Mouse (Mus musculus): ENCODE measurements around the gene Olfr214.
A peak's percentile ranks its signal among the peaks of the same experiment; 100 is the strongest.
"Not testable (repeated sequence)": the region's sequence is repeated elsewhere in the genome, so short reads cannot be mapped to it uniquely, and the experiment has no call there.

Gene Olfr214

DNA sequence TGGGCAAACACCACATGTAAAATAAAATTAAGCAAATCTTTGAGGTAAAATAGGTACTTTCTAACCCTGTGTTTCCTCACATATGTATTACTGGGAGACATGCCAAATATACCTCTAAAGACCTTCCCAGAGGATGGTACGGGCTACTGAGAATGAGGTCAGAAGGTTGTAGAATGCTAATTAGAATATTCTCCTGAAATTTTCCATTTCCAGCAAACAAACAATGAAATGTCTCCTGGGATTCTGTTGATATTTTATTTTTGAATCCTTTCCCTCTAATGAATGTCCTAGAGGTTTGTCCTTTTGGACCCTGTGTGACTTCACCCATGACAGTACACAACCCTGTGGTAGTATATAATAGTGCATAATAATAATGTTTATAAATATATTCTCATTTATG is at the start of gene Olfr214:
Gene Olfr214 (plus strand): TSS at position 301 of the 400 bp plus-strand sequence.
- no peak for DNase-seq (ENCODE audit: low spot score in 2 of 2)

DNA sequence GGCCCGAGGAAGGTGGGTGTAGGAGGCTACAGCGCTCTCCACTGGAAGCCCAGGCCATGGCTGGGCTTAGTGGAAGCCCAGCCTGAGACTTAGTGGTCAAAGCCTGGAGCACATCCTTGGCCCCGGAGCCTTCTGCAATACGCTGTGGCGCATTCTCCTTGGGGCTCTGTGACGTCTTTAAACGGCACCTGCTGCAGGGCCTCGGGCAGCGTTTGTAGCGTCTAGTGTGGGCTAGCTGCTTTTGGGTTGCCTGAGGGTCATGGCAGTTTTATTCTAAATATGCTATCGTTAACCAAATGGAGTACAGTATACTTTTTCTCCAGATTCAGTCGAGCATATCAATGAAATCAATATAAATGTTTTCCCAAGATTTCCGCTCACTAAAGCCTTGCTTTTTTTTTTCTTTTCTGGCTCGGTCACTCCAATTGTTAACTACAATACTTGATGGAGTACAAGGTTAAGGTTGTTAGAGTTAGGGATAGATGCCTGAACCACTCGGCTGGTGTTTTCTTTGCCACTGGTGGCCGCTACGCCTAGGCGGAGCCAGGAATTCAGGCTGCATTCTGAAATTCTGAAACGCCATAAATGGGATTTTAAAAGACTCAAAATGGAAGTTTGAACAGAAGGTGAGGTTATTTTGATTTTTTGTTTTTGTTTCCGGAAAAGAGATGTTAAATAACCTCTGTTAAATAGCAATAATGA is 47.6 kb upstream of the Olfr214 start, which contains the start of gene Olfr212:
Gene Olfr212 (plus strand): TSS at position 215 of the 702 bp plus-strand sequence.
- not testable (repeated sequence) for DNase-seq (ENCODE audit: low spot score in 2 of 2)

DNA sequence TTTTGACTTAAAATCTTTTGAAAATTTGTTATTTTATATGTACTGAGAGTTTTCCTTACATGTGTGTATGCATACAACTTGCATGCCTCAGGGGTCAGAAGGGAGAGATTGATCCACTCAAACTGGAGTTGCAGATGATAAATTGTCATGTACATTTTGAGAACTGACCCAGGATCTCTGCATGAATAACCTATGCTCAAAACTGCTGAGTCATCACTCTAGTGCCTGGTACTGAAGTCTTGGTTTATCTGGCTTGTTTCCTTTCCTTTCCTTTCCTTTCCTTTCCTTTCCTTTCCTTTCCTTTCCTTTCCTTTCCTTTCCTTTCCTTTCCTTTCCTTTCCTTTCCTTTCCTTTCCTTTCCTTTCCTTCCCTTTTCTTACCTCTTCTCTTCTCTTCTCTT is 39.2 kb upstream of the Olfr214 start:
- DNase-seq (ENCODE audit: low spot score in 2 of 2) = no peak

DNA sequence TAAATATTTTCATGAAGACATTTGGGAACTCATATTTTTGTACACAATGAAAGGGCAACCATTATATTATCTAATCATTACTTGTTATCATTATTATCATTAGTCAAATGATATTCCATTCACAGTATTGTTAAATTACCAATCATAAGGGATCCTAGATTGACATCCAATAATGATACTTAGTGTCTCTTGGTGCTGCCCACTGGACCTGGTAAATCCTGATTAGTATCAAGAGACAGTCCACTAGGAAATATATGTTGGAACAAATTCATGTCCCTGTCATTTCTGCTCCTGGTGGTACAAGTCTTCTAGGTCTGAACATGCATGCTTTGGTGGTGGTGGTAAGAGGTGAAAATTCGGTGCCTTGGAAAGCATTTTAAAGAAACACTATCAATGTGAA is 15.9 kb upstream of the Olfr214 start, which contains the start of gene Olfr213:
Gene Olfr213 (plus strand): TSS at position 301 of the 400 bp plus-strand sequence.
- no peak for DNase-seq (ENCODE audit: low spot score in 2 of 2)

DNA sequence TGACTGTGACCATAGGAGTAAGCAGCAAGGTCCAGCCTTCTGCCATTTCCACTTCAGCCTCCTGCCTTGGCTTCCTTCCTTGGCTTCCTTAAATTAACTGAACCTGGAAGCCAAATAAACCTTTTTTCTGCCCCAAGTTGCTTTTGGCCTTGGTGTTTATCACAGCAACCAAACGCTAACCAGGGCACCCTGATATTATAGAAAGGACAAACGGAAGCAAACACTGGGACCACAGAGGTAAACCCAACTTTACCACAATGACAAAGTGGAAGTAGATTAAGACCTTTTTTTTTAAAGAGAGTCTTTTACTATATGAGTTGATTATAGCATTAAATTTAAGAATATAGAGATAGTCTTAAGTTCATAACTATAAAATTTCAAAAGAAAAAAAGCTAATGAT is 11.5 kb upstream of the Olfr214 start:
- no peak for DNase-seq (ENCODE audit: low spot score in 2 of 2)

DNA sequence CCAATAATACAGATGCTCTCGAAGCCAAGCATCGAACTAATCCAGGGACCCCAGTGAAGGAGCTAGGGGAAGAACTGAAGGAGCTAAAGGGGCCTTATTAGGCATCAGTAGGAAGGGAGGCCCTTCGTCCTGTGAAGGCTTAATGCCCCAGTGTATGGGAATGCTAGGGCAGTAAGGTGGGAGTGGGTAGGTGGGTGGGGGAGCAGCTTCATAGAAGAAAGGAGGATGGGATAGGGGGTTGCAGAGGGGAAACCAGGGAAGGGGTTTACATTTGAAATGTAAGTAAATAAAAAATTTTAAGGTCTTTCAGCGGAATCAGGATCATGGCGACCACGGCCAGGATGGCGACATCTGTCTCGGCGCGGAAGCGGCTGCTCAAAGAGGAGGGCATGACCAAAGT is 3.2 kb upstream of the Olfr214 start, which contains the start of gene Gm5580:
Gene Gm5580 (plus strand): TSS at position 301 of the 400 bp plus-strand sequence.
- not testable (repeated sequence) for DNase-seq (ENCODE audit: low spot score in 2 of 2)

DNA sequence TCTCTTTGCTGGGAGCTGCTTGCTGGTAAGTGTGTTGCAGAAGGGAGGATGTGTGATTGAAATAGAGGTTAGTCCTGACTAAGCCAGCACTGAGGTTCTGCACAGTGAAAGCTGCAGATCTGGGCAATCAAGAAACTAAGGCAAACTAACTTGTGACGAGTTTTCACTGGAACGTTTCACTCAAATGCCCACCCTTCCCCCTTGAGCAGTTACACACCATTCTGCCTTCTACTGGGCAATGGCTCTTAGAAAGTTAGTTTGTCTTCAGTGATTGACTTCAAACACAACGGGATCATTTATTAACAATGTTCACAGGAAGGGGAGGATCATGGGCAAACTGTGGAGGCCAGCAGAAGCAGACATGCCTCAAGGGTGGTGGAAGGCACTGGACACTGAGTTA is 917 bp downstream of the Olfr214 start:
- no peak for DNase-seq (ENCODE audit: low spot score in 2 of 2)

DNA sequence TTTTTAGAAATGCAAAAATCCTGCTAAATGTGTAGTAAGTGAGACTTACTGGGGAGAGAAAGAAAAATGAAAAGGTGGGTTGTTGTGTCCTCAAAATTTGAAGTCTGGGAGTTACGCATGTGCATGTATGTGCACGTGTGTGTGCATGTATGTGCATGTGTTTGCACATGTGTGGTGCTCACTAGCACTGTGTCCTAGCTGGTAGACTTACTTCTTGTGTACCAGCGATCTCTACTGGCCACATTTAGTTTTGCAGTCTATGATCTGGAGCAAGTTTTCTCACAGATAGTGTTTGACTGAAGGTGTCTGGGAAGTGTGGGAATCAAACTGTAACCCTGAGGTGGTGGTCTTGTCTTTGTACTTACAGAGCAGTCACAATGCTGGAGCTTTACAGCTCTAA is 15.8 kb downstream of the Olfr214 start:
- peak in 1 of 2 experiments; percentile 11 for DNase-seq (ENCODE audit: low spot score in 2 of 2)

DNA sequence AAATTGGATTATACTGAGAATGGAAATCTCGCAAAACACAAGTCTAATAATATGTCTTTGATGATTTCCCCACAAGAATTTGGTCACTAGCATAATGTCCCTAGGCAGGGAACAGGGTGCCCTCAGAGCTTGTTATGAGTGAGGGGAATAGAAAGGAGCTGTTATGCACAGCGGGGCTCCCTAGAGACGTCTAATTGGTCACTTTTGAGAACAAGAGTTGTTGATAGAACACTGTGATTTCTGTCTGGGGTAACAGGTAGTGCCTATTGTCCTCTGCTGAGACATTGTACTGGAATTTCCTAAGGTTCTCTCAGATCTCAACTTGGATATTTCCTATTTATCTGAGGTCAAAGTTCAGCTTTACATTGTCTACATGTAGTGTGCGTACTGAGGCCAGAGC is 30.1 kb downstream of the Olfr214 start, which contains the start of gene Olfr215:
Gene Olfr215 (minus strand): TSS at position 101 of the 400 bp plus-strand sequence.
- no peak for DNase-seq (ENCODE audit: low spot score in 2 of 2)

DNA sequence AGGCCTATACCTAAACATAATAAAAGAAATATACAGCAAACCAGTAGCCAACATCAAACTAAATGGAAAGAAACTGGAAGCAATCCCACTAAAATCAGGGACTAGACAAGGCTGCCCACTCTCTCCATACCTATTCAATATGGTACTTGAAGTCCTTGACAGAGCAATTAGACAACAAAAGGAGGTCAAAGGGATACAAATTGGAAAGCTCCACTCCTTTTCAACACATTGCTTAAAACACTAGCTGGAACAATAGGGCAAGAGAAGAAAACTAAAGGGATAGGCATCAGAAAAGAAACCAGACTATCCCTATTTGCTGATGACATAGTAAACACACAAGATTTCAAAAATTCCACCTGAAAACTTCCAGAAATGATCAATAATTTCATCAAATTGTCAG is 46.9 kb downstream of the Olfr214 start:
- DNase-seq (ENCODE audit: low spot score in 2 of 2) = not testable (repeated sequence)

DNA sequence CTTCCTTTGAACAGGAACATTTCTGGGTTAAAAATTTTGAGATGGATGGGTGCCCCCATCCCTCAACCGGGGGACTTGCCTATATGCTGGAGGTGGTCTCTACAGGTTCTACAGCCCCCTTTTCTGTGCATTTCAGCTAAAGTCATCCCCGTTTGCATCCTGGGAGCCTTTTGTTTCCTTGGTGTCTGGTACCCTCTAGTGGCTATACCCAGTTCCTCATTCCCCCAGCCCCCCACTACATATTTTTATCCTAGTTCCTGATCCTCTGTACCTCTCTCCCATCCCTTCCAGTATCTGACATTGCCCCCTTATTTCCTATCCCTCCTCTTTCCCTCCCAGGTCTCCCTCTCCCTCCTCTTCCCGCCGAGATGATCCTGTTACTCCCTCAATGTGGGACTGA is 53.2 kb downstream of the Olfr214 start:
- DNase-seq (ENCODE audit: low spot score in 2 of 2) = no peak

All from frontal cortex, postnatal 10 days (tissue).